In genomic region chr14:76882711-76883171, GRCm38 (mm10) we compare ENCODE assay signal across 8 mouse cellular contexts.
A peak's percentile ranks its signal among the peaks of the same experiment; 100 is the strongest.
DNase-seq lines count a peak whose midpoint lies in the region; ATAC-seq and TF ChIP-seq lines count a peak whose summit lies in the region.

No protein-coding gene starts in this region.

- peaks cover 0 to 10% of the 10 kb centered on the region in 2 experiments; a peak in 2 of 4 replicates for H3K36me3 ChIP-seq in MEL (ENCODE audit: control insufficient read depth in 1 of 2, insufficient read depth in 2 of 2, low read length in 2 of 2)
- no peaks in the 10 kb centered on the region for H3K36me3 ChIP-seq in heart, embryonic 13.5 days
- H3K36me3 ChIP-seq in kidney, embryonic 16.5 days (ENCODE audit: insufficient read depth, low read length) = no peaks in the 10 kb centered on the region
- no peaks in the 10 kb centered on the region for H3K36me3 ChIP-seq in lung, postnatal 0 days (ENCODE audit: insufficient read depth, low read length)

- H3K27me3 ChIP-seq in MEL (ENCODE audit: control insufficient read depth in 1 of 2, insufficient read depth in 2 of 2, low read length in 2 of 2) = no peaks in the 10 kb centered on the region
- H3K27me3 ChIP-seq in heart, embryonic 13.5 days (replicated peaks) = no peaks in the 10 kb centered on the region
- H3K27me3 ChIP-seq in kidney, embryonic 16.5 days (ENCODE audit: insufficient read depth, low read length) = no peaks in the 10 kb centered on the region
- no peaks in the 10 kb centered on the region for H3K27me3 ChIP-seq in lung, postnatal 0 days (replicated peaks; ENCODE audit: insufficient read depth, low read length)

- H3K9me3 ChIP-seq in MEL (replicated peaks; ENCODE audit: insufficient read depth, low read length) = no peaks in the 10 kb centered on the region
- no peaks in the 10 kb centered on the region for H3K9me3 ChIP-seq in heart, embryonic 13.5 days
- H3K9me3 ChIP-seq in kidney, embryonic 16.5 days (ENCODE audit: low read length) = no peaks in the 10 kb centered on the region
- no peaks in the 10 kb centered on the region for H3K9me3 ChIP-seq in lung, postnatal 0 days (ENCODE audit: low read length)

- TF ChIP-seq POLR2A in MEL (IDR thresholded peaks at IDR 0.05; ENCODE audit: control insufficient read depth in 1 of 2, insufficient read depth in 1 of 2, low read depth in 1 of 2, low read length in 2 of 2, poor library complexity in 1 of 2) = no peak

- peak; percentile 59; the same call in 1 of the 2 replicates for ATAC-seq in erythroid progenitor cell, adult 5-6 weeks (replicated peaks; ENCODE audit: low FRiP score, poor library complexity, severe bottlenecking)
- ATAC-seq in heart, embryonic 13.5 days (ENCODE audit: extremely low read depth, insufficient number of reproducible peaks, low FRiP score, low TSS enrichment) = peak; percentile 51; the same call in 1 of the 2 replicates
- peak; percentile 96 for ATAC-seq in kidney, embryonic 16.5 days (ENCODE audit: low FRiP score, low TSS enrichment)
- ATAC-seq in lung, postnatal 0 days = peak; percentile 79

- peak overlapping the region; percentile 52 for H3K4me2 ChIP-seq in heart, embryonic 13.5 days
- H3K4me2 ChIP-seq in kidney, embryonic 16.5 days (replicated peaks; ENCODE audit: low read depth, low read length) = 0 out of 2 replicates have a peak overlapping the region, but pooled peaks have one; percentile 3
- no peak overlapping the region for H3K4me2 ChIP-seq in lung, postnatal 0 days (replicated peaks; ENCODE audit: low read depth, low read length)

- H3K9ac ChIP-seq in MEL (ENCODE audit: control insufficient read depth, low read depth, low read length, poor library complexity, severe bottlenecking) = no peak overlapping the region
- H3K9ac ChIP-seq in heart, embryonic 13.5 days = no peak overlapping the region
- H3K9ac ChIP-seq in kidney, embryonic 16.5 days (replicated peaks; ENCODE audit: low read length) = no peak overlapping the region
- H3K9ac ChIP-seq in lung, postnatal 0 days (replicated peaks; ENCODE audit: low read depth) = no peak overlapping the region

- no peak for TF ChIP-seq RAD21 in MEL (IDR thresholded peaks at IDR 0.05; ENCODE audit: low read depth, low read length)

- TF ChIP-seq EP300 in MEL (IDR thresholded peaks at IDR 0.05; ENCODE audit: low read depth in 1 of 2, low read length in 2 of 2) = no peak
- no peak for TF ChIP-seq EP300 in lung, postnatal 0 days (IDR thresholded peaks at IDR 0.05)

- DNase-seq in MEL (ENCODE audit: low read depth, low spot score) = peak; percentile 24
- DNase-seq in c-Kit-negative CD71-positive TER-119-positive erythroid progenitor cells, embryonic 14.5 days (ENCODE audit: low read depth, low spot score) = peak; percentile 88
- peak; percentile 91 for DNase-seq in lung, postnatal 0 days (ENCODE audit: low spot score)
- peak; percentile 92 for DNase-seq in retina, embryonic 14.5 days (ENCODE audit: low spot score)
- DNase-seq in spleen, postnatal 36 days (ENCODE audit: low spot score in 2 of 2) = no peak

- 14% methylated on average over 5 of the region's 5 CpGs for WGBS in heart, embryonic 13.5 days
- 8% methylated on average over 5 of the region's 5 CpGs for WGBS in kidney, embryonic 16.5 days
- 13% methylated on average over 5 of the region's 5 CpGs for WGBS in lung, postnatal 0 days

- H3K79me2 ChIP-seq in MEL (ENCODE audit: control insufficient read depth, insufficient read depth, low read length, poor library complexity) = no peaks in the 10 kb centered on the region

- no peak overlapping the region for H3K27ac ChIP-seq in MEL (ENCODE audit: control insufficient read depth, low read depth, low read length)
- peak overlapping the region; percentile 58 for H3K27ac ChIP-seq in heart, embryonic 13.5 days (replicated peaks)
- peak overlapping the region; percentile 86 for H3K27ac ChIP-seq in kidney, embryonic 16.5 days (ENCODE audit: low read length)
- H3K27ac ChIP-seq in lung, postnatal 0 days (ENCODE audit: low read length) = no peak overlapping the region

- H3K4me3 ChIP-seq in MEL (ENCODE audit: control insufficient read depth in 1 of 2, insufficient read depth in 1 of 2, low read depth in 2 of 2, low read length in 2 of 2) = no peak overlapping the region
- no peak overlapping the region for H3K4me3 ChIP-seq in heart, embryonic 13.5 days
- H3K4me3 ChIP-seq in kidney, embryonic 16.5 days (ENCODE audit: low read length) = no peak overlapping the region
- no peak overlapping the region for H3K4me3 ChIP-seq in lung, postnatal 0 days (ENCODE audit: low read depth, low read length)

- TF ChIP-seq CTCF in MEL (IDR thresholded peaks at IDR 0.05 in 2 of 3, conservative IDR thresholded peaks at IDR 0.05 in 1 of 3; ENCODE audit: control insufficient read depth in 1 of 3, insufficient read depth in 1 of 3, low read depth in 2 of 3, low read length in 3 of 3, poor library complexity in 1 of 3, severe bottlenecking in 1 of 3) = no peak
- no peak for TF ChIP-seq CTCF in lung, postnatal 0 days (IDR thresholded peaks at IDR 0.05)

- H3K4me1 ChIP-seq in MEL (ENCODE audit: control insufficient read depth in 1 of 2, insufficient read depth in 2 of 2, low read length in 2 of 2) = peaks cover 0 to 10% of the 10 kb centered on the region in 2 experiments; a peak in 2 of 4 replicates
- peaks cover 36% of the 10 kb centered on the region for H3K4me1 ChIP-seq in heart, embryonic 13.5 days
- peaks cover 22% of the 10 kb centered on the region for H3K4me1 ChIP-seq in kidney, embryonic 16.5 days (ENCODE audit: insufficient read depth, low read length)
- no peaks in the 10 kb centered on the region for H3K4me1 ChIP-seq in lung, postnatal 0 days (ENCODE audit: insufficient read depth, low read depth, low read length)

TF ChIP-seq in MEL, 35 proteins besides CTCF, POLR2A, EP300 and RAD21:
- TF ChIP-seq ZC3H11A (IDR thresholded peaks at IDR 0.05; ENCODE audit: low read depth, low read length) = no peak
- no peak for TF ChIP-seq ZMIZ1 (IDR thresholded peaks at IDR 0.05; ENCODE audit: low read depth, low read length)
- TF ChIP-seq MYB (IDR thresholded peaks at IDR 0.05; ENCODE audit: low read depth, low read length) = no peak
- TF ChIP-seq BHLHE40 (IDR thresholded peaks at IDR 0.05; ENCODE audit: borderline replicate concordance, low read depth, low read length) = no peak
- TF ChIP-seq E2F4 (IDR thresholded peaks at IDR 0.05; ENCODE audit: borderline replicate concordance, low read depth, low read length) = no peak
- no peak for TF ChIP-seq TBP (IDR thresholded peaks at IDR 0.05; ENCODE audit: low read depth, low read length)
- no peak for TF ChIP-seq TCF12 (IDR thresholded peaks at IDR 0.05; ENCODE audit: low read depth, low read length)
- TF ChIP-seq SMC3 (IDR thresholded peaks at IDR 0.05; ENCODE audit: low read depth, low read length) = no peak
- TF ChIP-seq HCFC1 (IDR thresholded peaks at IDR 0.05; ENCODE audit: low read depth, low read length) = no peak
- TF ChIP-seq ZNF384 (IDR thresholded peaks at IDR 0.05; ENCODE audit: low read depth, low read length) = no peak
- TF ChIP-seq MYC (IDR thresholded peaks at IDR 0.05; ENCODE audit: low read depth, low read length) = no peak
- no peak for TF ChIP-seq POLR2AphosphoS5 (IDR thresholded peaks at IDR 0.05; ENCODE audit: borderline replicate concordance, low read depth, low read length)
- no peak for TF ChIP-seq RCOR1 (IDR thresholded peaks at IDR 0.05; ENCODE audit: low read depth, low read length)
TF ChIP-seq in MEL: peak in this region for 0.

Comparison
In these comparisons a context has a peak if more than half of its experiments do, and no peak if none do; other contexts are left out.
1. DNase-seq: peak in MEL (single experiment), c-Kit-negative CD71-positive TER-119-positive erythroid progenitor cells, embryonic 14.5 days (single experiment), lung, postnatal 0 days (single experiment) and retina, embryonic 14.5 days (single experiment); none in spleen, postnatal 36 days (0 of 2).
2. H3K27ac ChIP-seq: peak in heart, embryonic 13.5 days (single experiment) and kidney, embryonic 16.5 days (single experiment); none in MEL (single experiment) and lung, postnatal 0 days (single experiment).
3. Peak in every context shown above with its lines, with median percentiles within 50 percentile points of each other: ATAC-seq.